Mouse (Mus musculus) adrenal gland, adult (tissue): ENCODE measurements around the gene Fam19a3.
A peak's percentile ranks its signal among the peaks of the same experiment; 100 is the strongest.

Experiments used
- DNase-seq, 2 experiments: peaks; one replicate each; pipeline ENCODE4 v3.0.0; 2022 to 2023; ENCODE audit warnings: low spot score in 1 of 2; ENCODE audit not compliant: inconsistent age in 2 of 2

Fam19a3 gene

GRCm38 (mm10) chr3:104792360-104793270, 11.0 kb upstream of the Fam19a3 start:
- DNase-seq = no peak

DNA sequence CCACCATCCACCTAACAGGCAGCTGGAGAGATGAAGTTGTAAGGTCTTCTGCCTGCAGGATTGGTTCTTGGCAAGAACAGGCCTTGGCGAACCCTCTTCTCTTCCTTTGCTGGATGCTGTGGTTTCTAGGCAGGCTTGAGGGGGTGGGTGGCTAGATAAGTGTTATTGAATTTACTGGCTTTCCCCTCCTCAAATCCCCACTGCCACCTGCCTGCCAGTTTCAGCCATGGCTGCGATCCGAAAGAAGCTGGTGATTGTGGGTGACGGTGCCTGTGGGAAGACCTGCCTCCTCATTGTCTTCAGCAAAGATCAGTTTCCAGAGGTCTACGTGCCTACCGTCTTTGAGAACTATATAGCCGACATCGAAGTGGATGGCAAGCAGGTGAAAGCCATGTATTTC, 10.0 kb upstream of the Fam19a3 start:
- no peak for DNase-seq

DNA sequence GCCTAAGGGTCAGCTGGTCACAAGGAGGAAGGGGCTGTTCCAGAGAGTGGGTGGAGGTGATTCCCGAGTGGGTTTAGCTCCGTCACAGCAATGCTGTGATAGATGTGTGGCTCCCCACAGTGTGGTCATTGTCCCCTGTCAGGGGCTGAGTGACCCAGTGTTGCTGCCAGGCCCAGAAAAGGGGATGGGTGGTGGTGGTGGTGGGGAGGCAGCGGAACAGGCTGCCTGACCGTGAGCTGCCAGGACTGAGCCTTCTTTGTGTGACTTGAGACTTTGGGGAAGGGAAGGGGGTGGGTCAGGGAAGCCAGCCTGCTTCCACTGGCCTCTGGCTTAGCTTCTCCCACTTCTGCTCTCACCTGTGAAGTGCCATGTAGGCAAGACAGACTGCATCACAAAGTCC, 9.4 kb upstream of the Fam19a3 start:
- no peak for DNase-seq

DNA sequence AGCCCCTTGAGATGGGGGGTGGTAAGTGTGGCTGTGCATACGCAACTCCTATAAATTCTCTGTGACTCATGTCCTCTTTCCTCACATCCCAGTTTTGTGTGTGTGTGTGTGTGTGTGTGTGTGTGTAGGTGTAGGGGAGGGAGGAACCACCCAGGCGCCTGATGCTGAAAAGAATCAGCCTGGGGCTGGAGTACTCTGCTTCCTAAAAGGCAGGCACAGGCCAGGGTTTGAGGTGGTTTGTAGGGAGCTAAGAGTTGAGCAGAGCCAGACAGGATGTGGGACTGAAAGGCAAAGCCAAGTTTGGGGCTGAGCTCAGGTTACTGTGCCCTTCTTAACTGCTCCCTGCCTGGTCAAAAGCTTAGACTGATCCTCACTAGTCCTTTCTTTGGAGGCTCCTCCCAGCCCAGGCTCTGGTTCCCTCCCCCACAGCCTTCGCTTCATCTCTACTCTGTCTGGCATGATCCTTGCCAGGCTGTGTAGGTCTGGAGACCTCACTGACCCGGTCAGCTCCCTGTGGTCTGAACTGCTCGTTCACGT, 8.8 kb upstream of the Fam19a3 start:
- DNase-seq = peak in 1 of 2 experiments; percentile 69

DNA sequence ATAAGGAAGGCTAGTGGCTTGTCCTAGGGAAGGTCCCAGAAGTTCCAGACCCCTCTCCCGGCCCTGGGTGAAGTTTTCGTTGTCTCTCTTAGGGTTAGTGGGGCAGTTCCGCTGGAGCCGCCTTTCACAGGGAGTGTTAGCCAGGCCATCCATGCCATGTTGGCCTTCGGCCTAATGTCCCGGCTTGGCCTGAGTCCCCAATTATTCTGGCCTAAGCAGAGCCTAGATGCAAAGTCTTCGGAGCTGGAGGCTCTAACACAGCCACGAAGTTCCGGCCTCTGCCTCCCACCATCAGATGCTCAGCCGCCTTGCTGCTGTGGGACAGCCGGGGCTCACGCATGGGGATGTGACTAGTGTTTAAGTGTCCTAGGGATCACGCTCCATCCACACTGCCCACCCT, 8.2 kb upstream of the Fam19a3 start:
- peak; percentile 46 to 84 for DNase-seq

DNA sequence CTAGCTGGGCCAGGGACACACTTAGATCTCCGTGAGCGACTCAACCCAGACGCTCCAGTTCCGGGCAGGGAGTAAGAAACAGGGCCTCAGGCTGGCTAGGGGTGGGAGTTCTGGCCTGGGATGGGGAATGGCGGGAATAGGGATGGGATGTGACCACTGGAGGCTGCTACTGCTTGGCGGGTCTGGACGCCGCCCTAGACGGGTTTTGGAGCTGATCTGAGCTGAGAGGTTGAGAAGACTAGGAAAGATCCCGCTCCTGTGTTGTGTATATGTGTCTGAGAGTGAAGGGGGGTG, 7.6 kb upstream of the Fam19a3 start:
- DNase-seq = no peak

GRCm38 (mm10) chr3:104788561-104789311, 7.1 kb upstream of the Fam19a3 start:
- DNase-seq = peak; percentile 89 to 97

DNA sequence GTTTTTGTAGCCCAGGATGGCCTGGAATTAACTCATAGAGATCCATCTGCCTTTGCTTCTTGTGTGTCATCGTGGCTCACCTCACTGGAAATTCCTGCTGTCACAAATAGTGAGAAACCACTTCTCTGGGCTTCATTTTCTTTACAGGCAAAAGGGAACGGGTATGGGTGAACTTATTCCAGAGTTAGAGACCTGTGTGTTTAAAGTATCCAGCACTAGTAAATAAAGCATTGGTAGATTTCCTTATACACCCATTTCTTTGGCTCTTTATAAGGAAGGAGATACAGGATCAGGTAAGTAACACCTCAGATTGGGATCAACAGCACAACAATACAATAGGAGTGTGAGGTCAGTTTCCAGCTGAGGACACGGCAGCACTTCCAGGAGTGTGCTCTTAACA, 6.4 kb upstream of the Fam19a3 start, which contains the start of gene Rhoc:
TSS of gene Rhoc (plus strand) at position 301 of the 400 bp plus-strand sequence.
- DNase-seq = no peak

GRCm38 (mm10) chr3:104785284-104785683, 3.6 kb upstream of the Fam19a3 start:
- no peak for DNase-seq

- no peak for DNase-seq
These were observed 2.4 kb upstream of the Fam19a3 start for GRCm38 (mm10) chr3:104783971-104784500.

DNA sequence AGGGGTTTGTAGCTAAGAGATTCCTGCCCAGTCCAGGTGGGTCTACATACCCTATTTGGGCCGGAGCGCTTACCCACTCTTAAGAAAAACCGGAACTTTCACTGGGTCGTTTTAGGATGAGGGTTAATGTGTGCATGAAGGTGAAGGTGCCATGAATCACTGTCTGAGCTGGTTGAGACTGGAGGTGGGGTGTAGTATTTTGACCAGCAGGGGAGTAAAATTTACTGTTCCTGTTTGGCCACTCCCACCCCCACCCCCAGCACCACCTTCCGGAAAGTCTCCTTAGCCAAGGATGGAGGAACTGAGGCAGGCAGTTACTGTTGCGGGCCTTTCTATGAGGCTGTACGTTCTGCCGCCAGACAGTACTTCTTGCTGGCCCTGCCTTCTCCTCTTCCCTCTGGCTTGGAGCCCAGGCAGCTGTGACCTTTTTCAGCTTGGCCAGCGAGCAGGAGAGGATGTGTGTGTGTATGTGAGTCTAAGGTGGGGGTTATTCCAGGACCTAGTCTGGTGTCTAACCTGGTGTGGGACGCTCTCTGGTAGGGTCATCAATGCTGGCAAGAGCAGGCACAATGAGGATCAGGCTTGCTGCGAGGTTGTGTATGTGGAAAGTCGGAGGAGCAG, 531 bp upstream of the Fam19a3 start:
- peak; percentile 74 to 89 for DNase-seq

GRCm38 (mm10) chr3:104780561-104781420, 849 bp downstream of the Fam19a3 start, which contains the start of gene Ppm1j:
Ppm1j (plus strand) TSS chr3:104781056.
- peak; percentile 73 to 90 for DNase-seq

GRCm38 (mm10) chr3:104779949-104780348, 1.7 kb downstream of the Fam19a3 start:
- peak; percentile 53 to 83 for DNase-seq

DNA sequence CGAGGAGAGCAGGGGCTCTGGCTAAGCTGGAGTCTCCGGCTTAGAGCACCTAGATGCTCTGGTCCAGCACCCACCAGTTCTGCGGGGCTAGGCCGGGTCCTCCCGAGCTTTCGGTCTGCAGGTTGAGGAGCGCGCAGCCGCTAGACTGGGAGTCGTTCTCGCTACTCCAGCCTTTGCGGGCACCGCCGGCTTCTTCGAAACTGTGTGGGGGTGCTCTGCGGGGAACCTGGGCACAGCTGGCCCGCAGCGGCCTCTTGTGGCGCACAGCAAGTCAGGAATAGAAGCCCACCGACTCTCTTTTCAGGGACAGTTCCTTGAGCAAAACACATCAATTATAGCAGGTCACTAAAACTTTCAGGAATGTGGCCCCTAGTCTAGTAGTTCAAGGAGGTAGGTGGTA, 4.3 kb downstream of the Fam19a3 start:
- DNase-seq = peak in 1 of 2 experiments; percentile 63

- no peak for DNase-seq
These were observed 8.3 kb downstream of the Fam19a3 start for GRCm38 (mm10) chr3:104773301-104773700.

GRCm38 (mm10) chr3:104771460-104771859, 10.2 kb downstream of the Fam19a3 start:
- no peak for DNase-seq

- DNase-seq = no peak
These were observed 10.7 kb downstream of the Fam19a3 start for GRCm38 (mm10) chr3:104770918-104771317.

DNA sequence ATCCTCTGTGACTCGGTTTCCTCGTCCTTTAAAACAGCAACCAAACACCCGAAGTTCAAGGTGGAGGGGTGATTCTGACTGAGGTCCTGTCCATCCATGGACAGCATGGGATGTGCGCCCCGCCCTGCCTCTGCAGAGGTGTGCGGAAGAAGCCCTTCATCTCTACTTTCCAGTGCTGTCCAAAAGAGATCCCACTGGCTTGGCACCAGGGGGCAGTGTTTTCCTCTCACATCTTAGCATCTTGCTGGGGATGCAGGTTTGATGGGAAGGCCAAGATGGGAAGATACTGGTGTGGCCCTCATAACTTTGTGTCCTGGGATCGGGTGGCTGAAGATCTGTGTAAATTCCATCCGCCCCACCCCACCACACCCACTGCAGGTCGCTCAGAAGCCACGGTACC, 11.6 kb downstream of the Fam19a3 start:
- DNase-seq = peak; percentile 50 to 75

DNA sequence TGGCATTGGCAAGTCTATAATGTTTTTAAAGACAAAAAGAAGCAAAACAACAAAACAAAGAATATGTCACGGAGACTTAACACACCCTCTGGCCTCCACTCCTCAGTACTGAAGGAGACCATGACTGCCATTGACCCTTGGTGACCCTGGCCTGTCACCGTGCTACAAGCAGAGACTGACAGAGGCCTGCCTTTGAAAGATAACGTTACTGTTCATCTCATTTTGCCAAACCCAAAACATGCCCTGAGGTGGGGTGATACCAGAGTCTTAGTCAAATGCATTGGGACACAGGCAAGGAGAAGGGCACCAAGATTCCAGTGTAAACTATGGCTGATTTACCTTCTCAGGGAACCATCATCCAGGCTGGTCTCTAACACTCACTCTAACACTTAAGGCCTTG, 12.5 kb downstream of the Fam19a3 start:
- DNase-seq = no peak

GRCm38 (mm10) chr3:104767716-104768115, 13.9 kb downstream of the Fam19a3 start:
- DNase-seq = no peak
